Mouse (Mus musculus): ENCODE results near the gene E430018J23Rik. TPM values are rescaled to one million over a fixed set of nuclear protein-coding genes. Genes with fewer than 3 reads are reported as not detected.

E430018J23Rik gene
- 0.65 and 1.9 TPM in 2 replicates for polyA plus RNA-seq (2011; ENCODE audit: insufficient read depth, insufficient read length, low replicate concordance, missing spikeins)

DNA sequence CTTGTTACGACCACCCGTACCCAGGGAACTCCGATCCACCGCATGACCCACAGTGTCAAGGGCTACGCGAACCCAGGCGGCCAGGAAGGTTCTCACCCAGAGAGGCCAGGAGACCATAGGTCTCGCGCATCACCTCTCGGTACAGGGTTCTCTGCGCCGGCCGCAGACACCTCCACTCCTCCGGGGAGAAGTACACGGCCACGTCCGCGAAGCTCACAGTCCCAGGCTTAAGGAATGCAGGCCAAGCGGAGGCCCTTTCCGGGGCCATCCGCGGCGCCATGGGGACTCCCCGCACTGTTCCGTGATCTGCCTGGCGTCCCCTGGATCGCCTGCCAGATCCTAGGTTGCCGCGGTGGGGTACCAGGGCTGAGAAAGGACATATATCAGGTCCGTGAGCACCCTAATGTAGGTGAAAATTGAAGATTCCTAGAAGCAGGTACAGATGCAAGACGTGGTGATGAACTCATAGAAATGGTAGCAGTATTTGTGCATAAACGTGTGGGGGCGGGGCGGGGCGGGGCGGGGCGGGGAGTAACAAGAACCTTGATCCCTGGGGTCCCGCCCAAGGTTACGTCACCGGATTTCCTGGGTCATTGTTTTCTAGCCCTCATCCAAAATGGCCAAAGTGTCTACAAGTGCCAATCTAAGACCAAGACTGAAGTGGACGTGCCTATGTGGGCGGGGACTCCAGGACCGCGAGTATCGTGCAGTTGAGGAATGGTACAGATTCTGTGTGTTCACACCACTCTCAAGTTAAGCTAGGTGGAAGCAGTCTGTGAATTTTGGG lies at the start of gene E430018J23Rik:
Gene E430018J23Rik, minus strand, starts transcription at position 473 of the 787 bp plus-strand sequence.
- H3K27ac ChIP-seq (ENCODE audit: control insufficient read depth, insufficient read depth, low read depth, low read length, poor library complexity), result peak within 1 kb of the TSS; percentile 64
- TF ChIP-seq POLR2A (IDR thresholded peaks at IDR 0.05; ENCODE audit: borderline replicate concordance, control insufficient read depth, low read depth, low read length), result no peak
- TF ChIP-seq CTCF (IDR thresholded peaks at IDR 0.05; ENCODE audit: control insufficient read depth, insufficient read depth, low read length), result no peak
- peak within 1 kb of the TSS; percentile 87 for H3K4me3 ChIP-seq (replicated peaks; ENCODE audit: control insufficient read depth, low read depth, low read length)
- H3K4me1 ChIP-seq (ENCODE audit: control insufficient read depth, insufficient read depth, low read length), result peaks cover 4% of the 10 kb centered on the region
- WGBS, result under 1% methylated on average over 45 of the region's 45 CpGs

DNA sequence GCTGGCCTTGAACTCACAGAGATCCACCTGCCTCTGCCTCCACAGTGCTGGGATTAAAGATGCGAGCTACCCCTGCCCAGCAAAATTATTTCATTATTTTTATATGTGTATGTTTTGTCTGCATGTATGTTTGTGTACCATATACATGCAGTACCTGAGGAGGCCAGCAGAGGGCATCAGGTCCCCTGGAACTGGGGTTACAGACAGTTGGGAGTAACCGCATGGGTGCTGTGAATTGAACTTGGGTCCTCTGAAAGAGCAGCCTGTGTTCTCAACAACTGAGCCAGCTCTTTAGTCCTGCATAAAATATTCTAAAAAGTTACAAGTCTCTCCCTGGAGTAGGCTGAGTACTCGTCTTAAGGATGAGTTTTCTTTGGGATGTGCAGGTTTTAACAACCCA lies 44.3 kb upstream of the E430018J23Rik start:
- H3K27ac ChIP-seq (ENCODE audit: control insufficient read depth, insufficient read depth, low read depth, low read length, poor library complexity), result no peak overlapping the region
- no peaks in the 10 kb centered on the region for H3K4me1 ChIP-seq (ENCODE audit: control insufficient read depth, insufficient read depth, low read length)
- H3K4me3 ChIP-seq (replicated peaks; ENCODE audit: control insufficient read depth, low read depth, low read length), result no peak overlapping the region
- 91% methylated on average over 3 of the region's 3 CpGs for WGBS
- TF ChIP-seq CTCF (IDR thresholded peaks at IDR 0.05; ENCODE audit: control insufficient read depth, insufficient read depth, low read length), result peak; percentile 56
- TF ChIP-seq POLR2A (IDR thresholded peaks at IDR 0.05; ENCODE audit: borderline replicate concordance, control insufficient read depth, low read depth, low read length), result no peak

DNA sequence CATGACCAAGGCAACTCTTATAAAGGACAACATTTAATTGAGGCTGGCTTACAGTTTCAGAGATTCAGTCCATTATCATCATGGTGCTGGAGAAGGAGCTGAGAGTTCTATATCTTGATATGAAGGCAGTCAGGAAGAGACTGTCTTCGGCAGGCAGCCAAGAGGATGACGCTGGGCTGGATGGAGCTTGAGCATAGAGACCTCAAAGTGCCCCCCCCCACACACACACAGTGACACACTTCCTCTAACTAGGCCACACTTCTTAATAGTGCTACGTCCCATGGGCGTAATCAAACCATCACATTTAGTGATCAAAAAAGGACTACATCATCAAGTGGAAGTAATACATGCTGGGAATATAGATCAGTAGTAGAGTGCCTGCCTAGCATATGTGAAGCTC lies 41.8 kb upstream of the E430018J23Rik start:
- no peak for TF ChIP-seq CTCF (IDR thresholded peaks at IDR 0.05; ENCODE audit: control insufficient read depth, insufficient read depth, low read length)
- no peak for TF ChIP-seq POLR2A (IDR thresholded peaks at IDR 0.05; ENCODE audit: borderline replicate concordance, control insufficient read depth, low read depth, low read length)
- H3K4me3 ChIP-seq (replicated peaks; ENCODE audit: control insufficient read depth, low read depth, low read length), result no peak overlapping the region
- WGBS, result 60% methylated on average over 4 of the region's 4 CpGs
- H3K4me1 ChIP-seq (ENCODE audit: control insufficient read depth, insufficient read depth, low read length), result no peaks in the 10 kb centered on the region
- H3K27ac ChIP-seq (ENCODE audit: control insufficient read depth, insufficient read depth, low read depth, low read length, poor library complexity), result no peak overlapping the region

DNA sequence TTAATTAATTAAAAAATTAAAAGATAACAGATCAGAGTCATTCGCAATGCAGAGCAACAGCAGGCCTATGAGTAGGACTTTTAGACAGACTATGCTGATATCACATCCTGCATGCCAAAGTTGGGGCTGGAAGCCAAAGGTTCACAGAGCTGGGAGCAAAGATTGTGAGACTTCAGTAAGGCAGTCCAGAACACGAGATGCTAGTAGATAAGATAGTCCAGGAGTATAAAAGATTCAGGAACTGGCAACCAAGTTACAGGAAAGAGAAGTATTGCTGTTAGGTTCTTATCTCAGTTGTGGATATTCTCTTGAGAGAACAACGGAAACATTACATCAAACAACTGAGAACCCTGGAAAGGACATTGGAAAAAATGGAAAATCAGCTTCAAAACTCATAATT lies 32.9 kb upstream of the E430018J23Rik start:
- TF ChIP-seq CTCF (IDR thresholded peaks at IDR 0.05; ENCODE audit: control insufficient read depth, insufficient read depth, low read length) (no peak), POLR2A (IDR thresholded peaks at IDR 0.05; ENCODE audit: borderline replicate concordance, control insufficient read depth, low read depth, low read length) (no peak)
- Histone ChIP-seq H3K4me3 (replicated peaks; ENCODE audit: control insufficient read depth, low read depth, low read length) (no peak overlapping the region), H3K27ac (ENCODE audit: control insufficient read depth, insufficient read depth, low read depth, low read length, poor library complexity) (no peak overlapping the region), H3K4me1 (ENCODE audit: control insufficient read depth, insufficient read depth, low read length) (peaks cover 2% of the 10 kb centered on the region; the same call in 1 of the 2 replicates)
- WGBS, result 39% methylated on average over 3 of the region's 3 CpGs

DNA sequence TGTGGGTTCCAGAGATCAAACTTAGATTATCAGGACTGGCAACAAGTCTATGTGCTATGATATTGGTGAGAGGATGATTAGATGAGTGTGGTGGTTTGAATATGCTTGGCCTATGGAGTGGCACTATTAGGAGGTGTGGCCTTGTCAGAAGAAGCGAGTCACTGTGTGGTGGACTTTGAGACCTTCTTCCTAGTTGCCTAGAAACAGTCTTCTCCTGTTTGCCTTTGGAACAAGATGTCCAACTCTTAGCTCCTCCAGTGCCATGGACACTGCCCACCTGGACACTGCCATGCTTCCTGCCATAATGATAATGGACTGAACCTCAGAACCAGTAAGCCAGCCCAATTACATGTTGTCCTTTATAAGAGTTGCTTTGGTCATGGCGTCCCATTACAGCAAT lies 32.5 kb upstream of the E430018J23Rik start:
- TF ChIP-seq POLR2A (IDR thresholded peaks at IDR 0.05; ENCODE audit: borderline replicate concordance, control insufficient read depth, low read depth, low read length) (no peak), CTCF (IDR thresholded peaks at IDR 0.05; ENCODE audit: control insufficient read depth, insufficient read depth, low read length) (no peak)
- no peak overlapping the region for H3K27ac ChIP-seq (ENCODE audit: control insufficient read depth, insufficient read depth, low read depth, low read length, poor library complexity)
- no peak overlapping the region for H3K4me3 ChIP-seq (replicated peaks; ENCODE audit: control insufficient read depth, low read depth, low read length)
- peaks cover 2% of the 10 kb centered on the region; the same call in 1 of the 2 replicates for H3K4me1 ChIP-seq (ENCODE audit: control insufficient read depth, insufficient read depth, low read length)
- WGBS, result 76% methylated on average over 2 of the region's 2 CpGs

DNA sequence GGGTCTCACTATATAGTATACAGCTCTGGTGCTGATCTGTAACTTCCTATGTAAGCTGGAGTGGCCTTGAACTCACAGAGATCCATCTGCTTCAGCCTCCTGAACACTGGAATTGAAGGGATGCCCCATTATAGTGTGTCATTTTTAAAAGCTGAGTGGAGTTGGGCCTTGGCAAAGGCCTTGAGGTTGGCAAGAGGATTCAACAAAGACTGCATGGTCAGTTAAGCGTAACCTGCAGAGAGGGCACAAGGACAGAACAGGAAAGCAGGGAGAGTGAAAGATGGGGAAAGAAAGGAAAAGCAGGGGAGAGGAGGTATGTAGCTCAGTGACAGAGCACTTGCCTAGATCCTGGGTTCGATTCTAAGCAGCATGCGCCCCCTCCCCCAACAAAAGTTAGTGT lies 31.9 kb upstream of the E430018J23Rik start:
- 79% methylated on average over 3 of the region's 3 CpGs for WGBS
- TF ChIP-seq POLR2A (IDR thresholded peaks at IDR 0.05; ENCODE audit: borderline replicate concordance, control insufficient read depth, low read depth, low read length) (no peak), CTCF (IDR thresholded peaks at IDR 0.05; ENCODE audit: control insufficient read depth, insufficient read depth, low read length) (no peak)
- Histone ChIP-seq H3K27ac (ENCODE audit: control insufficient read depth, insufficient read depth, low read depth, low read length, poor library complexity) (no peak overlapping the region), H3K4me1 (ENCODE audit: control insufficient read depth, insufficient read depth, low read length) (peaks cover 2% of the 10 kb centered on the region; the same call in 1 of the 2 replicates), H3K4me3 (replicated peaks; ENCODE audit: control insufficient read depth, low read depth, low read length) (no peak overlapping the region)

DNA sequence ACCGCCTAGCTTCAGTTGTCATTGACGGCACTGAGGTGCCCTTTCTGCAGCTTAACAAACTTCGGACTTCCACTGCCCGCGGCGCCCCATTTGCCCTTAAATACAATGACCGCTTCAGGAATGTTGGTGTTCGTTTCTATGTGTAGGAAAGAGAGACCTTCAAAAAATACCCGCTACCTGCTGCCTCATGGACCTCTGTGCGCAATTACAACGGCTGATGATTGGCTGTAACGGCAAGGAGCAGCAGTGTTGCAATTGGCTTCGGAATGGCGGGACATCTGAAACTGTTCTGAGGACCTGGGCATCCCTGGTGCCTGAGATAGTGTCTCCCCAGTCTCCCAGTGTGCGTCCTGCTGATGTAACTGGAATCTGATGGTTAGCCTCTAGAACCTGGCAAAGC lies 28.8 kb upstream of the E430018J23Rik start:
- peak overlapping the region; percentile 79 for H3K4me3 ChIP-seq (replicated peaks; ENCODE audit: control insufficient read depth, low read depth, low read length)
- no peak for TF ChIP-seq POLR2A (IDR thresholded peaks at IDR 0.05; ENCODE audit: borderline replicate concordance, control insufficient read depth, low read depth, low read length)
- TF ChIP-seq CTCF (IDR thresholded peaks at IDR 0.05; ENCODE audit: control insufficient read depth, insufficient read depth, low read length), result no peak
- peak overlapping the region; percentile 4 for H3K27ac ChIP-seq (ENCODE audit: control insufficient read depth, insufficient read depth, low read depth, low read length, poor library complexity)
- WGBS, result 2% methylated on average over 15 of the region's 15 CpGs
- peaks cover 2% of the 10 kb centered on the region; the same call in 1 of the 2 replicates for H3K4me1 ChIP-seq (ENCODE audit: control insufficient read depth, insufficient read depth, low read length)

DNA sequence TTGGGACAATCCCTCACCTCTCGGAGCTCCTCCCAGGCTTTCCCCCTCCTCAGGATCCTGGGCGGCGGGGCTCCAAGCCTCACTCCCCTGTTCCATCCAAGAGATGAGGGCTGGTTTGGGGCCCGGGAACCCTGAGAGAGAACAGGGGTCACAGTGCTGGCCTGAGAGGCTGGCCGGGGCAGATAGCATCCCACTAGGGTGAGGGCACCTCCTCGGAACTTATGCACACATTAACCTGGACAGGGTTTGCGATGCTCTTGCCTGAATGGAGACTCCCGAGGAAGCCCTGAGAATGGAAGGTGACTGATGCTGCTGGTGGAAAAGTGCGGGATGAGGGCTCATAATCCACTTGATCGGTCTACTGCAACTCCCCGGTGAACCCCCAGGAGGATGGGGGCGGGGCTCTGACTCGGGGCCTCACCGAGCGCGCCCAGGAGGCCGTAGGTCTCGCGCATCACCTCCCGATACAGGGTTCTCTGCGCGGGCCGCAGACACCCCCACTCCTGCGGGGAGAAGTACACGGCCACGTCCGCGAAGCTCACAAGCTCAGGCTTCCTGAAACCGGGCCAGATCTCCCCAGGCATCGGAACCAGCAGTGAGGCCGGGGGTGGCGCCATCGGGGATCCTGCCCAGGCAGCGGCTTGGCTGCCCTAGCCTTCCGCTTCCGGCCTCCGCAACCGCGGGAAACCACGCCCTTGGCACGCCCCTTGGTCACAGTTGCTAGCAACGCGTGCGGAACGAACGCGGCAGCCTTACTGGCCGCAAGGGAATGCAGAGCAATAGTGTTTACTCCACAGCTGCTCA lies 28.2 kb upstream of the E430018J23Rik start, which contains the start of gene Zfp688:
Gene Zfp688, minus strand, starts transcription at position 681 of the 804 bp plus-strand sequence.
- TF ChIP-seq CTCF (IDR thresholded peaks at IDR 0.05; ENCODE audit: control insufficient read depth, insufficient read depth, low read length), result peak; percentile 25; the same call in 1 of the 2 replicates
- peak; percentile 96; the same call in 1 of the 2 replicates for TF ChIP-seq POLR2A (IDR thresholded peaks at IDR 0.05; ENCODE audit: borderline replicate concordance, control insufficient read depth, low read depth, low read length)
- H3K27ac ChIP-seq (ENCODE audit: control insufficient read depth, insufficient read depth, low read depth, low read length, poor library complexity), result peak within 1 kb of the TSS; percentile 90
- 2% methylated on average over 48 of the region's 48 CpGs for WGBS
- H3K4me3 ChIP-seq (replicated peaks; ENCODE audit: control insufficient read depth, low read depth, low read length), result peak within 1 kb of the TSS; percentile 79
- peaks cover 2% of the 10 kb centered on the region; the same call in 1 of the 2 replicates for H3K4me1 ChIP-seq (ENCODE audit: control insufficient read depth, insufficient read depth, low read length)

All from bone marrow, adult 2 months (tissue).